Mouse (Mus musculus): ENCODE results near the gene B430305J03Rik.

GRCm38 (mm10) chr3:61368446-61368845, 2.7 kb upstream of the B430305J03Rik start:
- TF ChIP-seq CTCF (IDR thresholded peaks at IDR 0.05) (no peak), POLR2A (IDR thresholded peaks at IDR 0.05; ENCODE audit: insufficient read depth, low read depth, low read length) (no peak), EP300 (IDR thresholded peaks at IDR 0.05; ENCODE audit: insufficient read depth, low read depth, low read length) (no peak)

Data from heart, adult 2 months (tissue).